Mouse (Mus musculus): ENCODE data around the gene Tmem97. TPM values are rescaled to one million over a fixed set of nuclear protein-coding genes. Genes with fewer than 3 reads are reported as not detected.
"Not testable (repeated sequence)": the region's sequence is repeated elsewhere in the genome, so short reads cannot be mapped to it uniquely, and the experiment has no call there.

The Tmem97 gene
- polyA plus RNA-seq (2012; rRNA removed): 491 and 534 TPM in 2 replicates

GRCm38 (mm10) chr11:78550168-78551058 lies at the start of gene Tmem97:
Tmem97 (minus strand) TSS chr11:78550777.
- TF ChIP-seq POLR2A (IDR thresholded peaks at IDR 0.05; ENCODE audit: control insufficient read depth, low read depth, low read length): peak; percentile 90
- peak; percentile 10; the same call in 1 of the 2 replicates for TF ChIP-seq CTCF (IDR thresholded peaks at IDR 0.05; ENCODE audit: control insufficient read depth, insufficient read depth, insufficient replicate concordance, low read depth, low read length)
- H3K27ac ChIP-seq (ENCODE audit: control insufficient read depth, insufficient read depth, low read depth, low read length): peak within 1 kb of the TSS; percentile 99
- H3K4me3 ChIP-seq (ENCODE audit: control insufficient read depth, low read depth, low read length): peak within 1 kb of the TSS; percentile 96
- H3K4me1 ChIP-seq (ENCODE audit: control insufficient read depth, insufficient read depth, low read length): peaks cover 6% of the 10 kb centered on the region
- H3K27me3 ChIP-seq (ENCODE audit: control insufficient read depth, insufficient read depth, low read length): no peaks in the 10 kb centered on the region
- no peaks in the 10 kb centered on the region for H3K36me3 ChIP-seq (ENCODE audit: control insufficient read depth, insufficient read depth, low read length)

GRCm38 (mm10) chr11:78600051-78600450 lies 49.5 kb upstream of the Tmem97 start:
- TF ChIP-seq POLR2A (IDR thresholded peaks at IDR 0.05; ENCODE audit: control insufficient read depth, low read depth, low read length) (no peak), CTCF (IDR thresholded peaks at IDR 0.05; ENCODE audit: control insufficient read depth, insufficient read depth, insufficient replicate concordance, low read depth, low read length) (no peak)
- H3K4me1 ChIP-seq (ENCODE audit: control insufficient read depth, insufficient read depth, low read length): peaks cover 2% of the 10 kb centered on the region; the same call in 1 of the 2 replicates
- no peak overlapping the region for H3K27ac ChIP-seq (ENCODE audit: control insufficient read depth, insufficient read depth, low read depth, low read length)
- H3K36me3 ChIP-seq (ENCODE audit: control insufficient read depth, insufficient read depth, low read length): no peaks in the 10 kb centered on the region
- H3K4me3 ChIP-seq (ENCODE audit: control insufficient read depth, low read depth, low read length): no peak overlapping the region
- no peaks in the 10 kb centered on the region for H3K27me3 ChIP-seq (ENCODE audit: control insufficient read depth, insufficient read depth, low read length)

GRCm38 (mm10) chr11:78598763-78599415 lies 48.3 kb upstream of the Tmem97 start:
- TF ChIP-seq POLR2A (IDR thresholded peaks at IDR 0.05; ENCODE audit: control insufficient read depth, low read depth, low read length) (no peak), CTCF (IDR thresholded peaks at IDR 0.05; ENCODE audit: control insufficient read depth, insufficient read depth, insufficient replicate concordance, low read depth, low read length) (no peak)
- Histone ChIP-seq H3K27me3 (ENCODE audit: control insufficient read depth, insufficient read depth, low read length) (no peaks in the 10 kb centered on the region), H3K27ac (ENCODE audit: control insufficient read depth, insufficient read depth, low read depth, low read length) (no peak overlapping the region), H3K4me3 (ENCODE audit: control insufficient read depth, low read depth, low read length) (no peak overlapping the region), H3K4me1 (ENCODE audit: control insufficient read depth, insufficient read depth, low read length) (peaks cover 2% of the 10 kb centered on the region; the same call in 1 of the 2 replicates), H3K36me3 (ENCODE audit: control insufficient read depth, insufficient read depth, low read length) (no peaks in the 10 kb centered on the region)

- TF ChIP-seq POLR2A (IDR thresholded peaks at IDR 0.05; ENCODE audit: control insufficient read depth, low read depth, low read length) (no peak), CTCF (IDR thresholded peaks at IDR 0.05; ENCODE audit: control insufficient read depth, insufficient read depth, insufficient replicate concordance, low read depth, low read length) (no peak)
- Histone ChIP-seq H3K36me3 (ENCODE audit: control insufficient read depth, insufficient read depth, low read length) (no peaks in the 10 kb centered on the region), H3K27me3 (ENCODE audit: control insufficient read depth, insufficient read depth, low read length) (no peaks in the 10 kb centered on the region), H3K27ac (ENCODE audit: control insufficient read depth, insufficient read depth, low read depth, low read length) (no peak overlapping the region), H3K4me3 (ENCODE audit: control insufficient read depth, low read depth, low read length) (no peak overlapping the region), H3K4me1 (ENCODE audit: control insufficient read depth, insufficient read depth, low read length) (no peaks in the 10 kb centered on the region)
Observed at GRCm38 (mm10) chr11:78596750-78597149, 46.2 kb upstream of the Tmem97 start.

DNA sequence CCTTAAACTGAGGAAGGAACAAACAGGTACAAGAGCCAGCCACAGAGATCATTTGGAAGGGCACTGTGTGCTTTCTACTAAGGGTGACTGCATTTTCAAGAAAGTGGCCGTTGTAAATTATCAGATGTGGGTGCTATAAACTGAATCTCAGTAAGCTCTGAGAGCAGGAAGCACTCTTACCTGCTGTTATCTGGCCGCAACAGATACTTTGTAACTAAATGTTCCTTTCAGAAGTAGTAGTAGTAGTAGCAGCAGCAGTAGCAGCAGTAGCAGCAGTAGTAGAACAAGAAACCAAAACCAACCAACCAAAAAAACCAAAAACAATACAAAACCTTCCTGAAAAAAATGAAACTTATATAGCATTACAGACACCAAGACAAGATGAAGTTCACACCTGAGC lies 45.2 kb upstream of the Tmem97 start:
- TF ChIP-seq POLR2A (IDR thresholded peaks at IDR 0.05; ENCODE audit: control insufficient read depth, low read depth, low read length) (no peak), CTCF (IDR thresholded peaks at IDR 0.05; ENCODE audit: control insufficient read depth, insufficient read depth, insufficient replicate concordance, low read depth, low read length) (no peak)
- Histone ChIP-seq H3K4me1 (ENCODE audit: control insufficient read depth, insufficient read depth, low read length) (no peaks in the 10 kb centered on the region), H3K27me3 (ENCODE audit: control insufficient read depth, insufficient read depth, low read length) (no peaks in the 10 kb centered on the region), H3K27ac (ENCODE audit: control insufficient read depth, insufficient read depth, low read depth, low read length) (no peak overlapping the region), H3K4me3 (ENCODE audit: control insufficient read depth, low read depth, low read length) (no peak overlapping the region), H3K36me3 (ENCODE audit: control insufficient read depth, insufficient read depth, low read length) (no peaks in the 10 kb centered on the region)

- Histone ChIP-seq H3K4me3 (ENCODE audit: control insufficient read depth, low read depth, low read length) (no peak overlapping the region), H3K4me1 (ENCODE audit: control insufficient read depth, insufficient read depth, low read length) (no peaks in the 10 kb centered on the region), H3K27ac (ENCODE audit: control insufficient read depth, insufficient read depth, low read depth, low read length) (no peak overlapping the region), H3K27me3 (ENCODE audit: control insufficient read depth, insufficient read depth, low read length) (no peaks in the 10 kb centered on the region), H3K36me3 (ENCODE audit: control insufficient read depth, insufficient read depth, low read length) (no peaks in the 10 kb centered on the region)
- TF ChIP-seq POLR2A (IDR thresholded peaks at IDR 0.05; ENCODE audit: control insufficient read depth, low read depth, low read length): no peak
- TF ChIP-seq CTCF (IDR thresholded peaks at IDR 0.05; ENCODE audit: control insufficient read depth, insufficient read depth, insufficient replicate concordance, low read depth, low read length): no peak
Observed at GRCm38 (mm10) chr11:78594271-78594964, 43.8 kb upstream of the Tmem97 start.

DNA sequence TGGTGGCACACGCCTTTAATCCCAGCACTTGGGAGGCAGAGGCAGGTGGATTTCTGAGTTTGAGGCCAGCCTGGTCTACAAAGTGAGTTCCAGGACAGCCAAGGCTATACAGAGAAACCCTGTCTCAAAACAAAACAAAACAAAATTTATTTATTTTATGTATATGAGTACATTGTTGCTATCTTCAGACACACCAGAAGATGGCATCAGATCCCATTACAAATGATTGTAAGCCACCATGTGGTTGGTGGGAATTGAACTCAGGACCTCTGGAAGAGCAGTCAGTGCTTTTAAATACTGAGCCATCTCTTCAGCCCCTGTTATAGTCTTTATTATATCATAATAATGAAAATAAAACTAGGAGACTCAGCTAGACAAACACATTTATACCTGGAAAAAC lies 37.1 kb upstream of the Tmem97 start:
- H3K36me3 ChIP-seq (ENCODE audit: control insufficient read depth, insufficient read depth, low read length); H3K27me3 ChIP-seq (ENCODE audit: control insufficient read depth, insufficient read depth, low read length); H3K4me1 ChIP-seq (ENCODE audit: control insufficient read depth, insufficient read depth, low read length); H3K4me3 ChIP-seq (ENCODE audit: control insufficient read depth, low read depth, low read length); H3K27ac ChIP-seq (ENCODE audit: control insufficient read depth, insufficient read depth, low read depth, low read length): not testable (repeated sequence)

All from testis, adult 2 months (tissue).